Mouse (Mus musculus): Measurements from ENCODE around the gene Zfyve19. TPM values are rescaled to one million over a fixed set of nuclear protein-coding genes. Genes with fewer than 3 reads are reported as not detected.
A peak's percentile ranks its signal among the peaks of the same experiment; 100 is the strongest.

The Zfyve19 gene
- polyA plus RNA-seq, 1 experiment from 2014 or later = 19.2 TPM

- WGBS (ENCODE audit: missing documents) = 0% methylated on average over 13 of the region's 13 CpGs
- peaks cover 42% of the 10 kb centered on the region; the same call in 1 of the 2 replicates for H3K79me2 ChIP-seq (ENCODE audit: inconsistent target)
- H3K4me3 ChIP-seq (ENCODE audit: inconsistent target) = peak overlapping the region; percentile 92
- H3K36me3 ChIP-seq (ENCODE audit: inconsistent target) = peaks cover 28% of the 10 kb centered on the region; the same call in 1 of the 2 replicates
- peak overlapping the region; percentile 44; the same call in 1 of the 2 replicates for H3K27ac ChIP-seq
Measured at GRCm38 (mm10) chr2:119209176-119209507, 725 bp downstream of the Zfyve19 start.

- Histone ChIP-seq H3K4me3 (ENCODE audit: inconsistent target) (no peak within 1 kb of the TSS), H3K27ac (no peak within 1 kb of the TSS), H3K36me3 (ENCODE audit: inconsistent target) (no peaks in the 10 kb centered on the region), H3K79me2 (ENCODE audit: inconsistent target) (no peaks in the 10 kb centered on the region)
- 82% methylated on average over 5 of the region's 6 CpGs for WGBS (ENCODE audit: missing documents)
Measured at GRCm38 (mm10) chr2:119229775-119230704, 21.6 kb downstream of the Zfyve19 start, which contains the start of gene Ppp1r14d. Ppp1r14d (minus strand) TSS chr2:119229906.

- H3K36me3 ChIP-seq (ENCODE audit: inconsistent target) = no peaks in the 10 kb centered on the region
- WGBS (ENCODE audit: missing documents) = 40% methylated on average over 25 of the region's 25 CpGs
- H3K4me3 ChIP-seq (ENCODE audit: inconsistent target) = no peak overlapping the region
- H3K79me2 ChIP-seq (ENCODE audit: inconsistent target) = no peaks in the 10 kb centered on the region
- no peak overlapping the region for H3K27ac ChIP-seq
Measured at GRCm38 (mm10) chr2:119236682-119237209, 28.3 kb downstream of the Zfyve19 start.

GRCm38 (mm10) chr2:119237210-119237870, 28.9 kb downstream of the Zfyve19 start, which contains the start of gene Spint1:
Spint1 (plus strand) TSS chr2:119237362.
- WGBS (ENCODE audit: missing documents) = 2% methylated on average over 66 of the region's 73 CpGs
- Histone ChIP-seq H3K79me2 (ENCODE audit: inconsistent target) (no peaks in the 10 kb centered on the region), H3K36me3 (ENCODE audit: inconsistent target) (no peaks in the 10 kb centered on the region), H3K27ac (no peak within 1 kb of the TSS), H3K4me3 (ENCODE audit: inconsistent target) (no peak within 1 kb of the TSS)

- 22% methylated on average over 31 of the region's 31 CpGs for WGBS (ENCODE audit: missing documents)
Measured at GRCm38 (mm10) chr2:119237871-119238220, 29.4 kb downstream of the Zfyve19 start.

GRCm38 (mm10) chr2:119238671-119239070, 30.3 kb downstream of the Zfyve19 start:
- no peaks in the 10 kb centered on the region for H3K79me2 ChIP-seq (ENCODE audit: inconsistent target)
- H3K36me3 ChIP-seq (ENCODE audit: inconsistent target) = no peaks in the 10 kb centered on the region
- WGBS (ENCODE audit: missing documents) = 97% methylated on average over 2 of the region's 2 CpGs
- no peak overlapping the region for H3K27ac ChIP-seq
- no peak overlapping the region for H3K4me3 ChIP-seq (ENCODE audit: inconsistent target)

More at GRCm38 (mm10) chr2:119237871-119238220, 29.4 kb downstream of the Zfyve19 start:
- Histone ChIP-seq H3K36me3 (ENCODE audit: inconsistent target) (no peaks in the 10 kb centered on the region), H3K4me3 (ENCODE audit: inconsistent target) (no peak overlapping the region), H3K79me2 (ENCODE audit: inconsistent target) (no peaks in the 10 kb centered on the region), H3K27ac (no peak overlapping the region)

GRCm38 (mm10) chr2:119240075-119240818, 31.8 kb downstream of the Zfyve19 start:
- no peak overlapping the region for H3K27ac ChIP-seq
- 86% methylated on average over 4 of the region's 4 CpGs for WGBS (ENCODE audit: missing documents)
- no peaks in the 10 kb centered on the region for H3K79me2 ChIP-seq (ENCODE audit: inconsistent target)
- no peak overlapping the region for H3K4me3 ChIP-seq (ENCODE audit: inconsistent target)
- H3K36me3 ChIP-seq (ENCODE audit: inconsistent target) = no peaks in the 10 kb centered on the region

GRCm38 (mm10) chr2:119240819-119241186, 32.4 kb downstream of the Zfyve19 start:
- WGBS (ENCODE audit: missing documents) = 96% methylated on average over 4 of the region's 4 CpGs
- Histone ChIP-seq H3K79me2 (ENCODE audit: inconsistent target) (no peaks in the 10 kb centered on the region), H3K4me3 (ENCODE audit: inconsistent target) (no peak overlapping the region), H3K36me3 (ENCODE audit: inconsistent target) (no peaks in the 10 kb centered on the region), H3K27ac (no peak overlapping the region)

GRCm38 (mm10) chr2:119242548-119242947, 34.1 kb downstream of the Zfyve19 start:
- Histone ChIP-seq H3K79me2 (ENCODE audit: inconsistent target) (no peaks in the 10 kb centered on the region), H3K27ac (no peak overlapping the region), H3K36me3 (ENCODE audit: inconsistent target) (no peaks in the 10 kb centered on the region), H3K4me3 (ENCODE audit: inconsistent target) (no peak overlapping the region)
- 64% methylated on average over 9 of the region's 9 CpGs for WGBS (ENCODE audit: missing documents)

- 73% methylated on average over 7 of the region's 7 CpGs for WGBS (ENCODE audit: missing documents)
- no peak overlapping the region for H3K27ac ChIP-seq
- H3K36me3 ChIP-seq (ENCODE audit: inconsistent target) = no peaks in the 10 kb centered on the region
- H3K79me2 ChIP-seq (ENCODE audit: inconsistent target) = no peaks in the 10 kb centered on the region
- H3K4me3 ChIP-seq (ENCODE audit: inconsistent target) = no peak overlapping the region
Measured at GRCm38 (mm10) chr2:119245246-119245645, 36.8 kb downstream of the Zfyve19 start.

GRCm38 (mm10) chr2:119247904-119248303, 39.5 kb downstream of the Zfyve19 start:
- H3K79me2 ChIP-seq (ENCODE audit: inconsistent target) = no peaks in the 10 kb centered on the region
- no peak overlapping the region for H3K27ac ChIP-seq
- 95% methylated on average over 9 of the region's 9 CpGs for WGBS (ENCODE audit: missing documents)
- no peaks in the 10 kb centered on the region for H3K36me3 ChIP-seq (ENCODE audit: inconsistent target)
- no peak overlapping the region for H3K4me3 ChIP-seq (ENCODE audit: inconsistent target)

GRCm38 (mm10) chr2:119249592-119250061, 41.2 kb downstream of the Zfyve19 start:
- no peaks in the 10 kb centered on the region for H3K36me3 ChIP-seq (ENCODE audit: inconsistent target)

GRCm38 (mm10) chr2:119250377-119250776, 42.0 kb downstream of the Zfyve19 start:
- H3K79me2 ChIP-seq (ENCODE audit: inconsistent target) = no peaks in the 10 kb centered on the region
- H3K36me3 ChIP-seq (ENCODE audit: inconsistent target) = no peaks in the 10 kb centered on the region
- H3K27ac ChIP-seq = no peak overlapping the region
- H3K4me3 ChIP-seq (ENCODE audit: inconsistent target) = no peak overlapping the region
- 68% methylated on average over 5 of the region's 5 CpGs for WGBS (ENCODE audit: missing documents)

More at GRCm38 (mm10) chr2:119249592-119250061, 41.2 kb downstream of the Zfyve19 start:
- WGBS (ENCODE audit: missing documents) = 85% methylated on average over 4 of the region's 4 CpGs
- no peaks in the 10 kb centered on the region for H3K79me2 ChIP-seq (ENCODE audit: inconsistent target)
- H3K27ac ChIP-seq = no peak overlapping the region
- H3K4me3 ChIP-seq (ENCODE audit: inconsistent target) = no peak overlapping the region

GRCm38 (mm10) chr2:119250826-119251478, 42.5 kb downstream of the Zfyve19 start:
- Histone ChIP-seq H3K27ac (0 out of 2 replicates have a peak overlapping the region, but pooled peaks have one; percentile 19), H3K79me2 (ENCODE audit: inconsistent target) (no peaks in the 10 kb centered on the region), H3K36me3 (ENCODE audit: inconsistent target) (no peaks in the 10 kb centered on the region), H3K4me3 (ENCODE audit: inconsistent target) (no peak overlapping the region)
- 11% methylated on average over 11 of the region's 11 CpGs for WGBS (ENCODE audit: missing documents)
